Mouse (Mus musculus) lung, embryonic 16.5 days (tissue): ENCODE measurements around the gene Cerkl. TPM values are rescaled to one million over a fixed set of nuclear protein-coding genes. Genes with fewer than 3 reads are reported as not detected.

Experiments
- ATAC-seq: fragments of 200-750 bp; cut with Nextera tagmentation; 2 replicates; pipeline ENCODE4 v1.8.0; 2017; ENCODE audit warnings: low read depth, mild to moderate bottlenecking, moderate library complexity
- H3K27ac ChIP-seq: fragments of 300-500 bp; sonication (generic); 2 replicates; pipeline ENCODE4 v1.5.1; 2014; ENCODE audit warnings: mild to moderate bottlenecking, control low read depth, low read length
- H3K27me3 ChIP-seq: fragments of 300-500 bp; sonication (generic); 2 replicates; pipeline ENCODE4 v1.6.1; 2014; ENCODE audit warnings: low read depth, low read length, mixed read lengths; ENCODE audit not compliant: control insufficient read depth, insufficient read depth
- H3K36me3 ChIP-seq: fragments of 300-500 bp; sonication (generic); 2 replicates; pipeline ENCODE4 v1.6.1; 2014; ENCODE audit warnings: low read length; ENCODE audit not compliant: control insufficient read depth, insufficient read depth
- H3K4me1 ChIP-seq: fragments of 300-500 bp; sonication (generic); replicated peaks from 2 replicates; pipeline ENCODE4 v1.6.1; 2014; ENCODE audit warnings: low read length, mixed read lengths; ENCODE audit not compliant: control insufficient read depth, insufficient read depth
- H3K4me2 ChIP-seq: fragments of 300-500 bp; sonication (generic); 2 replicates; pipeline ENCODE4 v1.6.1; 2014; ENCODE audit warnings: low read depth, low read length, control low read depth
- H3K4me3 ChIP-seq: fragments of 300-500 bp; sonication (generic); 2 replicates; pipeline ENCODE4 v1.5.1; 2014; ENCODE audit warnings: mild to moderate bottlenecking, low read length, control low read depth
- H3K9ac ChIP-seq: fragments of 300-500 bp; sonication (generic); 2 replicates; pipeline ENCODE4 v1.6.1; 2014; ENCODE audit warnings: low read length, control low read depth
- H3K9me3 ChIP-seq: fragments of 300-500 bp; sonication (generic); 2 replicates; pipeline ENCODE4 v1.6.1; 2016; ENCODE audit warnings: low read length; ENCODE audit not compliant: control insufficient read depth
- WGBS: fragments of 180-500 bp; shearing (Covaris S2); extraction: QIAGEN DNeasy Blood & Tissue Kit; methylation state at CpG from one replicate; pipeline ENCODE4 v1.1.7; 2014; 5-methylcytosine and 5-hydroxymethylcytosine counted together
- polyA plus RNA-seq: library from polyadenylated mRNA; unstranded; fragments of >200 nt; fragmentation: Nextera tagmentation; extraction: Ambion mirVana; gene quantifications from 2 replicates; pipeline ENCODE4 v1.2.1, GENCODE M21; 2015

The Cerkl gene
- polyA plus RNA-seq, 1 experiment from 2014 or later, result 0.58 TPM

GRCm38 (mm10) chr2:79312499-79312898 lies 144.1 kb downstream of the Cerkl start:
- Histone ChIP-seq H3K4me2 (no peak overlapping the region), H3K9me3 (no peaks in the 10 kb centered on the region), H3K9ac (no peak overlapping the region), H3K27ac (no peak overlapping the region), H3K4me3 (no peak overlapping the region), H3K27me3 (no peaks in the 10 kb centered on the region), H3K4me1 (no peaks in the 10 kb centered on the region), H3K36me3 (no peaks in the 10 kb centered on the region)
- 48% methylated on average over 4 of the region's 4 CpGs for WGBS
- no peak for ATAC-seq

GRCm38 (mm10) chr2:79309454-79310118 lies 147.0 kb downstream of the Cerkl start:
- no peak overlapping the region for H3K27ac ChIP-seq
- no peak overlapping the region for H3K9ac ChIP-seq
- 70% methylated on average over 13 of the region's 13 CpGs for WGBS
- no peaks in the 10 kb centered on the region for H3K27me3 ChIP-seq
- no peaks in the 10 kb centered on the region for H3K36me3 ChIP-seq
- ATAC-seq, result no peak
- H3K9me3 ChIP-seq, result no peaks in the 10 kb centered on the region
- H3K4me1 ChIP-seq, result no peaks in the 10 kb centered on the region
- no peak overlapping the region for H3K4me3 ChIP-seq
- H3K4me2 ChIP-seq, result no peak overlapping the region

GRCm38 (mm10) chr2:79307549-79307948 lies 149.0 kb downstream of the Cerkl start:
- Histone ChIP-seq H3K36me3 (no peaks in the 10 kb centered on the region), H3K4me3 (no peak overlapping the region), H3K27me3 (no peaks in the 10 kb centered on the region), H3K9me3 (no peaks in the 10 kb centered on the region), H3K4me1 (no peaks in the 10 kb centered on the region), H3K9ac (no peak overlapping the region), H3K4me2 (no peak overlapping the region), H3K27ac (no peak overlapping the region)
- no peak for ATAC-seq
- 91% methylated on average over 4 of the region's 4 CpGs for WGBS

- Histone ChIP-seq H3K9ac (no peak overlapping the region), H3K27me3 (no peaks in the 10 kb centered on the region), H3K27ac (no peak overlapping the region), H3K4me1 (no peaks in the 10 kb centered on the region), H3K9me3 (no peaks in the 10 kb centered on the region), H3K4me2 (no peak overlapping the region), H3K36me3 (no peaks in the 10 kb centered on the region), H3K4me3 (no peak overlapping the region)
- no peak for ATAC-seq
Measured at GRCm38 (mm10) chr2:79302398-79302797, 154.2 kb downstream of the Cerkl start.

- H3K27ac ChIP-seq, result no peak overlapping the region
- no peaks in the 10 kb centered on the region for H3K27me3 ChIP-seq
- WGBS, result 87% methylated on average over 6 of the region's 6 CpGs
- H3K9me3 ChIP-seq, result no peaks in the 10 kb centered on the region
- no peaks in the 10 kb centered on the region for H3K36me3 ChIP-seq
- no peak for ATAC-seq
- H3K4me2 ChIP-seq, result no peak overlapping the region
- no peak overlapping the region for H3K9ac ChIP-seq
- no peaks in the 10 kb centered on the region for H3K4me1 ChIP-seq
- no peak overlapping the region for H3K4me3 ChIP-seq
Measured at GRCm38 (mm10) chr2:79292431-79292830, 164.2 kb downstream of the Cerkl start.

- ATAC-seq, result no peak
- H3K4me3 ChIP-seq, result no peak overlapping the region
- H3K27ac ChIP-seq, result no peak overlapping the region
- H3K9me3 ChIP-seq, result no peaks in the 10 kb centered on the region
- WGBS, result 72% methylated on average over 8 of the region's 8 CpGs
- H3K36me3 ChIP-seq, result no peaks in the 10 kb centered on the region
- no peaks in the 10 kb centered on the region for H3K27me3 ChIP-seq
- H3K4me1 ChIP-seq, result no peaks in the 10 kb centered on the region
- H3K9ac ChIP-seq, result no peak overlapping the region
- H3K4me2 ChIP-seq, result no peak overlapping the region
Measured at GRCm38 (mm10) chr2:79291922-79292321, 164.7 kb downstream of the Cerkl start.

- WGBS, result 67% methylated on average over 1 of the region's 1 CpGs
- H3K27ac ChIP-seq, result no peak overlapping the region
- no peak overlapping the region for H3K4me3 ChIP-seq
- H3K36me3 ChIP-seq, result no peaks in the 10 kb centered on the region
- no peak overlapping the region for H3K4me2 ChIP-seq
- no peak overlapping the region for H3K9ac ChIP-seq
- H3K4me1 ChIP-seq, result no peaks in the 10 kb centered on the region
- no peak for ATAC-seq
- H3K9me3 ChIP-seq, result no peaks in the 10 kb centered on the region
- H3K27me3 ChIP-seq, result no peaks in the 10 kb centered on the region
Measured at GRCm38 (mm10) chr2:79290149-79290548, 166.4 kb downstream of the Cerkl start.

- no peak overlapping the region for H3K27ac ChIP-seq
- no peaks in the 10 kb centered on the region for H3K4me1 ChIP-seq
- no peaks in the 10 kb centered on the region for H3K27me3 ChIP-seq
- no peaks in the 10 kb centered on the region for H3K9me3 ChIP-seq
- no peak overlapping the region for H3K4me3 ChIP-seq
- no peak overlapping the region for H3K4me2 ChIP-seq
- H3K9ac ChIP-seq, result no peak overlapping the region
- no peak for ATAC-seq
- no peaks in the 10 kb centered on the region for H3K36me3 ChIP-seq
- WGBS, result 79% methylated on average over 4 of the region's 4 CpGs
Measured at GRCm38 (mm10) chr2:79284206-79284605, 172.4 kb downstream of the Cerkl start.
